Mouse (Mus musculus) E14TG2a.4 (cell line): Measurements from ENCODE around the gene Unc5b.

Experiments
- CTCF ChIP-seq: conservative IDR thresholded peaks from 2 replicates; pipeline ENCODE4 v1.5.1; 2014; ENCODE audit warnings: low read length
- NANOG ChIP-seq: IDR thresholded peaks from 2 replicates; pipeline ENCODE4 v1.6.1; 2014; ENCODE audit warnings: borderline replicate concordance, low read length, mixed read lengths

- TF ChIP-seq CTCF (no peak), NANOG (no peak)
These were observed 45.7 kb upstream of the Unc5b start for GRCm38 (mm10) chr10:60877075-60877474.
